Mouse (Mus musculus) cortical plate, adult 2 months (tissue): ENCODE data around the gene Dleu7.

Source experiments
- CTCF ChIP-seq: fragments of 200-500 bp; IDR thresholded peaks from 2 replicates; pipeline ENCODE4 v1.5.1; 2011; ENCODE audit warnings: mild to moderate bottlenecking, control low read depth, low read length; ENCODE audit not compliant: insufficient read depth; ENCODE audit errors: extremely low read depth
- POLR2A ChIP-seq: fragments of 200-500 bp; IDR thresholded peaks from 2 replicates; pipeline ENCODE4 v1.6.1; 2011; ENCODE audit warnings: mild to moderate bottlenecking, low read length, control low read depth; ENCODE audit not compliant: insufficient read depth; ENCODE audit errors: extremely low read depth

- no peak for TF ChIP-seq CTCF
- TF ChIP-seq POLR2A: no peak
These were observed 49.2 kb upstream of the Dleu7 start for GRCm38 (mm10) chr14:62341887-62342642.
